Mouse (Mus musculus) bone marrow macrophage, adult 2 months (primary cell): ENCODE results near the gene Fgf8. TPM values are rescaled to one million over a fixed set of nuclear protein-coding genes. Genes with fewer than 3 reads are reported as not detected.

Experiments
- H3K27ac ChIP-seq: 2 replicates; pipeline ENCODE4 v1.5.1; 2012; ENCODE audit warnings: low read depth, low read length; ENCODE audit not compliant: insufficient read depth
- H3K4me1 ChIP-seq: 2 replicates; pipeline ENCODE4 v1.6.1; 2012; ENCODE audit warnings: low read length; ENCODE audit not compliant: control insufficient read depth, insufficient read depth
- H3K4me3 ChIP-seq: 2 replicates; pipeline ENCODE4 v1.5.1; 2012; ENCODE audit warnings: mild to moderate bottlenecking, low read length, moderate library complexity; ENCODE audit not compliant: insufficient read depth
- CTCF ChIP-seq: IDR thresholded peaks from 2 replicates; pipeline ENCODE4 v1.5.1; 2012; ENCODE audit warnings: low read depth, mild to moderate bottlenecking, low read length, moderate library complexity
- POLR2A ChIP-seq: IDR thresholded peaks from 2 replicates; pipeline ENCODE4 v1.6.1; 2012; ENCODE audit warnings: mild to moderate bottlenecking, low read depth, low read length, borderline replicate concordance
- polyA plus RNA-seq: library from polyadenylated mRNA; stranded (reverse); fragments of >200 nt; gene quantifications from 2 replicates; pipeline ENCODE4 v1.2.4, GENCODE M21; 2012; ENCODE audit not compliant: missing spikeins, insufficient read depth, insufficient read length

Fgf8 gene
- polyA plus RNA-seq, 1 experiment: not detected

- H3K4me3 ChIP-seq: peak overlapping the region; percentile 67
- TF ChIP-seq CTCF (no peak), POLR2A (no peak)
- H3K27ac ChIP-seq: peak overlapping the region; percentile 87
- peaks cover 23% of the 10 kb centered on the region for H3K4me1 ChIP-seq
These were observed 39.7 kb upstream of the Fgf8 start for GRCm38 (mm10) chr19:45782315-45783001.

DNA sequence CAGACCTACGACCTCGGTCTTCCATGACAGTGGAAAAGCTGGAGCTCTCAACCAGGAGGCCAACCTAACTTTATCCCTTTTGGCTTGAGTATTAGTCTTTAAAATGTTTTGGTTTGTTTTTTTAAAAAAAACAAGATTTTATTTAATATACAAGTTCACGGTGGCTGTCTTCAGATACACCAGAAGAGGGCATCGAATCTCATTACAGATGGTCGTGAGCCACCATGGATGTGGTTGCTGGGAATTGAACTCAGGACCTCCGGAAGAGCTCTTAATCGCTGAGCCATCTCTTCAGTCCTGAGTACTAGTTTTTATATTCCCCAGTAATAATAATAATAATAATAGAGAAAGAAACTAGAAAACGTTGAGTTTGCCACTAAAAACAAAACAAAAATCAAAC is 39.0 kb upstream of the Fgf8 start:
- peaks cover 23% of the 10 kb centered on the region for H3K4me1 ChIP-seq
- H3K27ac ChIP-seq: no peak overlapping the region
- peak overlapping the region; percentile 67; the same call in 1 of the 2 replicates for H3K4me3 ChIP-seq
- no peak for TF ChIP-seq POLR2A
- TF ChIP-seq CTCF: no peak

GRCm38 (mm10) chr19:45780350-45780915 is 37.7 kb upstream of the Fgf8 start:
- 0 out of 2 replicates have a peak overlapping the region, but pooled peaks have one; percentile 5 for H3K27ac ChIP-seq
- H3K4me3 ChIP-seq: peak overlapping the region; percentile 0; the same call in 1 of the 2 replicates
- TF ChIP-seq CTCF (no peak), POLR2A (no peak)
- peaks cover 22% of the 10 kb centered on the region for H3K4me1 ChIP-seq

- no peak overlapping the region for H3K4me3 ChIP-seq
- H3K4me1 ChIP-seq: peaks cover 7% of the 10 kb centered on the region
- TF ChIP-seq POLR2A: no peak
- TF ChIP-seq CTCF: no peak
These were observed 32.8 kb upstream of the Fgf8 start for GRCm38 (mm10) chr19:45775486-45775885.

GRCm38 (mm10) chr19:45771501-45771900 is 28.8 kb upstream of the Fgf8 start:
- Histone ChIP-seq H3K4me3 (no peak overlapping the region), H3K4me1 (no peaks in the 10 kb centered on the region), H3K27ac (no peak overlapping the region)
- TF ChIP-seq CTCF (no peak), POLR2A (no peak)

More at GRCm38 (mm10) chr19:45775486-45775885, 32.8 kb upstream of the Fgf8 start:
- H3K27ac ChIP-seq: no peak overlapping the region

GRCm38 (mm10) chr19:45760810-45761209 is 18.1 kb upstream of the Fgf8 start:
- no peaks in the 10 kb centered on the region for H3K4me1 ChIP-seq
- H3K4me3 ChIP-seq: no peak overlapping the region
- H3K27ac ChIP-seq: no peak overlapping the region
- TF ChIP-seq CTCF: no peak
- TF ChIP-seq POLR2A: no peak

GRCm38 (mm10) chr19:45758671-45759070 is 16.0 kb upstream of the Fgf8 start:
- Histone ChIP-seq H3K4me3 (no peak overlapping the region), H3K27ac (no peak overlapping the region), H3K4me1 (no peaks in the 10 kb centered on the region)
- TF ChIP-seq POLR2A (no peak), CTCF (no peak)

DNA sequence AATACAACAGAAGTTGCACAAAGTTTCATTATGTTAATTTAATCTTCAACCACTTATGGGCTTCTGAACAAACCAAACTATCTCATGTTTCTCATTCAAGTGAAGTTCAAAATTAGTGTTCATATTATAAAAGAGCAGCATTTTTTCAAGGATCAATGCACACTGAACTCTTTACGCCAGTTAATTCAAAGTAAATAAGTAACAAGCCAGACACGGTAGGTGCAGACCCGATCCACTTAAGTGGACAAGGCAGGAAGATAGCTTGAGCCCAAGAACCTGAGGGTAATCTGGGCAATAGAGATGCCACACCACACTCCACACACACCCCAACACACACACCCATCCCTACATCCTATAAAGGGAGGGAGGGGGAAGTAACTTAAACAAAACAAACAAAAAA is 10.8 kb upstream of the Fgf8 start:
- Histone ChIP-seq H3K27ac (no peak overlapping the region), H3K4me1 (no peaks in the 10 kb centered on the region), H3K4me3 (no peak overlapping the region)
- TF ChIP-seq POLR2A: no peak
- TF ChIP-seq CTCF: no peak

DNA sequence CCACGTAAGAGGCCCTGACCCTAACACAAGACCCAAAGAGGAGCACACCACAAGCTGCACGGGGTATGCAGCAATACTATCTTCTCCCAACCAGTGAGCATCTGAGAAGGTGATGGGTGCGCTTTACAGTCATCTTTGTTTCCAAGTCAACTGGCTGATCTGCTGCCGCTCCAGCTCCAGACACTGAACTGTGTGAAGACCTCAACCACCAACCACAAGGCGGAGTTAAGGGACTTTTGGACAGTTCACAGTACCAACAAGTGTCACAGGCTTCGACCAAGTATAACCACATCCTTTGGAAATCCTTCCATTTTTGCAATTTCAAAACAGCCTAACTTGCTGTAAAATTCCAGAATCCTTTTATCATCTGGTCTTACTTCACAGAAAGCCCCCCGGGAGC is 9.2 kb upstream of the Fgf8 start:
- TF ChIP-seq CTCF (no peak), POLR2A (no peak)
- no peak overlapping the region for H3K27ac ChIP-seq
- no peak overlapping the region for H3K4me3 ChIP-seq
- H3K4me1 ChIP-seq: no peaks in the 10 kb centered on the region

DNA sequence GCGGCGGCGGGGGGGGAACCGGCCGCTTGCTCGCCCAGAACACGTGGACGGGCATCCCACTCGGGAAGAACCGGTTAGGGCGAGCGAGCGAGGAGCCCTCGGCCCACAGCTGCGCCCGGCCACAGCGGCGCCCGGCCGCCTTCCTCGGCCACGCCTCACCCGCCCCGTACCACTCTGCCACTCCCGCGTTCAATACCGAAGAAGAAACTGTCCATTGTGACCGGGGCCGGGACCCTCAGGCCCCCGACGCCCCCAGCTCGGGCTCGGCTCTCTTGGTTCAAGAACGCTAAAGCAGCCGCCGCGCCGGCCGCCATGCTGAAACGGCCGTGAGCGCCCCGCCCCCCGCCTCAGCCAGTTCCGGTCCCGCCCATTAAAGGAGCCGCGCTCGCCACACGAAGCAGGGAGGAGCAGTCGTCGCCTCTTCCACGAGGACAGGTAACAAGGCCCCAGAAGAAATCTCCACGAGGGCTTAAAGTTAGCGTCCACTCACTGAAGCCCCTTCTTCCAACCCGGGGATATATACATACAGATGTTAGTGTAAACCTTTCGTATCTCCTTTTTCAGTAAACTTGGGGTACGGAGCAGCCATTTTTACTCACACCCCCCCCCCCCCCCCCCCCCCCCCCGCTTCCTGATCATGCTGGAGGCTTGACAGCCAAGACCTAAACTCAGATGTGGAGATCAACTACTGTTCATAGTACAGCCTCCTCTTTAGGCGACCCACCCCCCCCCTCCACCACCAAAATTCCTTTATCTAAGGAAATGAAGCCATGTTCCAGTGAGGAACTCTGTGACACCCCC is 6.7 kb upstream of the Fgf8 start, which contains the start of gene Npm3:
Gene Npm3 (minus strand): TSS at position 349 of the 801 bp plus-strand sequence.
- H3K4me1 ChIP-seq: no peaks in the 10 kb centered on the region
- TF ChIP-seq CTCF (no peak), POLR2A (no peak)
- no peak within 1 kb of the TSS for H3K27ac ChIP-seq
- H3K4me3 ChIP-seq: peak within 1 kb of the TSS; percentile 79

GRCm38 (mm10) chr19:45748691-45749242 is 6.1 kb upstream of the Fgf8 start:
- no peak overlapping the region for H3K27ac ChIP-seq
- no peaks in the 10 kb centered on the region for H3K4me1 ChIP-seq
- TF ChIP-seq CTCF: no peak
- no peak for TF ChIP-seq POLR2A
- peak overlapping the region; percentile 79 for H3K4me3 ChIP-seq
